Mouse (Mus musculus) adrenal gland, adult 18-20 months (tissue): ENCODE results near the gene Slc25a54. TPM values are rescaled to one million over a fixed set of nuclear protein-coding genes. Genes with fewer than 3 reads are reported as not detected.

Experiments
- DNase-seq, 2 experiments: peaks; one replicate each; pipeline ENCODE4 v3.0.0; 2021 to 2022; ENCODE audit warnings: low spot score in 2 of 2
- long read RNA-seq, 2 experiments: library from polyadenylated mRNA; stranded (forward); transcript quantifications; one replicate each; pipeline ENCODE4 v2.0.0; 2021
- total RNA-seq, 2 experiments: library from RNA; stranded (reverse); gene quantifications; 1 replicate in 1 of 2; 2 replicates in 1 of 2; pipeline ENCODE4 v1.2.3; 2021

The Slc25a54 gene
- total RNA-seq: not detected
- long read RNA-seq, experiment 1: 0 reads
- long read RNA-seq, experiment 2: 0 reads

DNA sequence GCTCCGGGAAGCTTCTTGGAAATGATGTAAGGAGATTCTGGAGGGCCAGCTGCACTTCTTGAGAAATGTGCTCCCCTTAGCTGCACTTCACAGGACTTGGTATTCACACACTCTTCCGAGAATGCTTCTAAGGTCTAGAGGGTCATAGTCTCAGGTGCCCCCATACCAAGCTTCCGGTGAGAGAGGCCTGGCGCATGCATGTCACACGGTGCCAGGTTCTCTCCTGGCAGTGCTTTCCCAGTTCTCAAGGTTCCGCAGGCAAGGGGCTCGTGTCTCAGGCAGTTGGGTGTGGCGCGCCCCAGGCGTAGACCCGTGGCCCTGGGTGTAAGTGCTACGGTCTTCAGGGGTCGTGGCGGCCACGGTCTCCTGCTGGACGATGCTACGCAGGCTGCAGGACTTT is at the start of gene Slc25a54:
Gene Slc25a54, plus strand, starts transcription at position 301 of the 400 bp plus-strand sequence.
- no peak for DNase-seq

DNA sequence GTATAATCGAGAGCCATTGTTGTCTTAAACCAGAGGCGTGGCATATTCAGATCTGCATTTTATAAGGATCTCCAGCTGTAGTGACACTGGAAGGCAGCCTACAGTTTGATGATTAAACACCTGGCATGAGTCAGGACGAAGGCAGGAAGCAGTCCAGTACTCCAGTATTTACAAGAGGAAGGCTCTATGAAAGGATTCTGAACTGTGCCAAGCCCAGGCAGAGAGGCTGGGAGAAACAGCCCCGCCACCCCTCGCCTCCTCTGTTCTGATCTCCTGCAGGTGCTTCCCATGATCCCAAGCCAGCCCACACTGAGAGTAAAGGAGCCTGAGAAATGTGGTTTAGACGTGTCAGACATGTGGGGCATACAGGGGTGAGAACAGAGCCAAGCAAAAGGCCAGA is 49.5 kb upstream of the Slc25a54 start:
- no peak for DNase-seq

DNA sequence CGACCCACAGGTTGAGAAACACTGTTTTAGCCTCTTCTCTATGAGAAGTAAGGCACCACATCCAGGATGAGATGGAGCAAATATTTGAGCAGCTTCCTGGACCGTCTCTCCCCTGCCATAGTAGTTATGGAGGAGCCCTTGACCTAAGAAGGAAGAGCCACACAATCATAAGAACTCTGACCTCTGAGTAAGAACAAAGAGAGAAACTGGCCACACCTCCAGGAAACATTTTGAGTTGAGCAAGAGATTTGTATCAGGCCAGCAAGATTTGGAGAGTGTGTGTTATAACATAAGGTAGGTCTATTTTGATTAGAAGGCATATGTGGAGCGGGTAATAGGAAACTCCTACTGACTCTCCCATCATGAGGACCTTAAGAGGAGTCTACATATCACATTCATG is 48.6 kb upstream of the Slc25a54 start:
- no peak for DNase-seq

DNA sequence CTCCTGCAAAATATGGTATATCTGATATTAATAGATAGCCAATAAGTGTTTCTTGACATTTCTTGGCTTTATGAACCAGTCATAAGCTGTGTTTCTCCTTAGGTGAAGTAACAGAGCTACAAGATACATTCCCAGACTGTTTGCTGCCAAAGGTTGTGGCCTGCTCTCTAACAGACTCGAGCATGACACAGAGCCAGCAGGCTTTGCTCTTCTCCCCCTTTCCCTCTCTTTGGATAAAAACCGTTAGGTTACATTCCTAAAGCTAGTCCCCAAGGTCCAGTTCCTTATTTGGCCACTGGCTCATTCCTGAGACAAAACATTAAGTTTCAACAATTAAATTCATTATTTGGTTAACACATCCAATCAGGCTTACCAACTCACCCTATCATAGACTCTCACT is 48.0 kb upstream of the Slc25a54 start:
- no peak for DNase-seq

DNA sequence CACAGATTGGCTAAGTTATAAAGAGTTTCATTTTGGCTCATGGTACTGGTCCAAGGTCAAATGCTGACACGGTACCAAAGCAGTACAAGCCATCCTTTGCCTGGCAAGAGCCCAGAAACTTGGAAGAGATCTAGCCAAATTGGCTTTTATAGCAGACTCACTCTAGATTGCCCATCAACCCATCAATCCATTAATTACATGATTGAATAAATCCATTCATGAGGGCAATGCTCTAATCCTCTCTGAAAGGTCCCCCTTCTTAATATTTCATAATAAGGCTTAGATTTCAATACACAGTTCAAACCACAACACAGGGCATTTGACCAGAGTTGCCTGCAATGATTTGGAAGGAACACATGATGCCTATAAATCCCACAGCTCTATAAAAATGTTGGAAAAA is 45.9 kb upstream of the Slc25a54 start:
- DNase-seq: no peak

DNA sequence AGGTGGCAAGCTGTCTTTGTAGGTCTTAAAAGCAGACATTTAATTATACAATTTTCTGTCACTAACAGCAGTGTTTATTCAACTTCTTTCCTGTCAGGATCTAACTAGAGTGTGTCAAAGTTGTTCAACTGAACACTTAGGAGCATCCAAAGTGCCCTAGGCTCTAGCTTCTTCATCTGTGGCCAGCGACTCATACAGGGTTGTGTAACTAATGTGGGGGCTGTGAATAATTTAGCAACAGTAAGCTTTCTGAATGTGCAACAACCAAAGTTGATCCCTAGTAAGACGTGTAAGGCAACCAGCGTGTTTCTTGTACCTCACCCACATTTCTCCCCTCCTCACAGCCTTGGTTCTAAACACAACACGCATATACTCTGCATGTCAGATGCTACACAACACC is 39.4 kb upstream of the Slc25a54 start:
- no peak for DNase-seq

DNA sequence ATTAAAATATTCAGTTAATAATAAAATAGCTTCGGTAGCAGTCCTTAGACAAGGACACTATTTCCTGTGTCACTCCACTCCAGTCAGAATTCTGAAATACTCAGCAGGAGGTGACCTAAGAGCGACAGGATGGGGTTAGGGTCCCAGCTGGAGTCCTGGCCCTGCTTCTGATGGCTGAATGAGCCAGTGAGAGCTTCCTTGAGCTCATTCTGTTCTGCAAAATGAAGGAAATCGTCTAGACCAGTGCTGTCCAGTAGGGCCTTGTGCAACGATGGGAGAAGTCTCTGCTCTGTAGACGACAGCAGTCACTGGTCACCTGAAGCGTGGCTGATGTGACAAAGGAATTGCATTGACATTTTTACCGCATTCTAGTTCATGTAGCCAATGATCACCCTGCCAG is 36.9 kb upstream of the Slc25a54 start:
- no peak for DNase-seq

DNA sequence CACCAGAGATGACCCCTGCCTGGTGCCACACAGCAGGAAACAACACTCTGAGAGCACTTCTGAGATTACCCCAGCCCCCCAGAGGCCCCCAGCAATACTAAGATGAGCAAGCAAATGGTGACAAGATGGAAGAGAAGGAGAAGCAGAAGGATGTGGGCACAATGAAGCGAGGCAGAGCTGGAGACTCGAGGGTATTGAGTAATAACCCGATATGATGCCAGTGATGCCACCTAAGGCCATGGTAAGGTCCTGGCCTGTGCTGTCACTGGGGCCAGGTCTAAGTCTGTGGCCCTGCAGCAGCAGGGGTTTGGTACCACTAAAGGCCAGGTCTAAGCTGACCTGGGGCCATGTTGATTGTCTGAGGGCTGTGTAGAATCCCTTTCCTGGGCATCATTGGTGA is 33.8 kb upstream of the Slc25a54 start:
- no peak for DNase-seq

DNA sequence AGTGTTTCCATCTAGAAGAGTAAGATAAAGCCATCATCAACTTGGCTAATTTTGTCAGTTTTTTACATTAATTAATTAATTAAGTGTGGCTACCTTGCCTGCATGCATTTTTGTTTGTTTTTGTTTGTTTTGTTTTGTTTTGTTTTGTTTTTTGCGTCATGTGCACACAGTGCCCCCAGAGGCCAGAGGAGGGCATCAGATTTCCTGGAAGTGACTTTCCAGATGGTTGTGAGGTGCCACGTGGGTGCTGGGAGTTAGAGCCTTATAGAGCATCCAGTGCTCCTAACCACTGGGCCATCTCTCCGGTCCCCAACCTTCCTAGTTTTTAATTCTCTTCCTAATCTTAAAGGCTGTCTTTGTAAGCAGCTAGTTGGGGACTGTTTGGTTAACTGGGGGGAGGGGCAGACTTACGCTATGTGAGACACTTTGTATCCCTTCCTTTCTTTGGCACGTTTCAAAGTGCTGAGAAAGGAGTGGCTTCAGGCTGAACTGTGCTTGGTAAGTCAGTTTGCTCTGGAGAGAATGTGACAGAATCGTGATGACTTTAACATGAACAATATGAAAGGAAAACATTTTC is 32.5 kb upstream of the Slc25a54 start:
- no peak for DNase-seq

DNA sequence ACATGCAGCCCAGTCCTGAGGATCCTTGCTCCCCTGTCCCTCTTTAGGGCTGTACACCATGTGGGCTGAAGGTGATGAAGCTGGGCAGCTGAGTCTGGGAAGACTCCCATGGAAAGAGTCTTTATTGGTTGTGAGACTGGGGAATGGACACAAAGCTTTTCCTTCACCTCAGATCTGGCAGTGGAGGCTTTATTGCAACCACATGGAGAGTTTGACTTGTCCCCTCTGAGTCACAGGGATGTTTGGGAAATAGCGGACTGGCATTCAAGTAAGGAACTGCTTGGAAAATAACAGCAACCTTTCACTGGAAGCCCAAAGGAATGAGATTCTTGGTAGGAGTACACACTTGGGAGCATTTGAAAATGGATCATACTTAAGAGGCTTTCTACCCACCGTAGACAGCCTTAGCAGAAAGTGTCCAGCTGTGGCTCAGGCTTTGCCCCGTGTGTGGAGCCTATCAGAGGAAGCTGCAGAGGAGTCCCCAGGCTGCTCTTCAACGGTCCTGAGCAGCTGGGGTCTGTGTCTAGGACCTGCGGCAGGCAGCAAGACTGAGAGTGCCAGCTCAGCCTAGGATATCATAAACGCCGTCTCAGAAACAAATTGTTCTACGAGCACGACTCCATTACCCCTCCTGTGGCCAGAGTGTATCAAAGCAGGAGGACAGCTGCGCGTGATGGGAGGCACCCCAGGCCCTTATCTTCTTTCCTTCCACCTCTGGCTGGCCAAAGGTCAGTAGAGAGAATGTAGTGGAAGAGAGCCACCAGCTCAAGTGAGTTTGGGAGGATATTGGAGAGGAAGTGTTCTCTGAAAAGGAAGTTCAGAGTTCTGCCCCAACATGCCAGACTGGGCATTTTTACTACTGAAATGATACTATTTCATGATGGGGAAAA is 29.0 kb upstream of the Slc25a54 start:
- DNase-seq: no peak

DNA sequence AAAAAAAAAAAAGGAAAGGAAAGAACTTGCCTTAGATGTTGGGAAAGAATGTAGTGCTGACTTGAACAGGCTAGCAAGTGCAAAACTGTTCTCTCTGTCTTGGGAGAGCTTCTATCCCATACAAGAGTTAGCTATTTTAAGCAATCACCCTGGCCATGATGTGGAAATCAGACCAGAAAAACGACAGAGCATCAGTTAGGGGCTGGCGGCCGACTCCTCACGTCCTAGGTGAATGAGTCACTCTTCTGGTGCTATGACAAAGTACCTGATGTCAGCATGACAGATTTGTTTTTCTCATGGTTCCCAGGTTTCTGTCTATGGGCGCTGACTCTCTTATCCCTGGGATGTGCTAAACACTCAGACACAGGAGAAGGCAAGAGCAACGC is 28.3 kb upstream of the Slc25a54 start:
- DNase-seq: no peak

DNA sequence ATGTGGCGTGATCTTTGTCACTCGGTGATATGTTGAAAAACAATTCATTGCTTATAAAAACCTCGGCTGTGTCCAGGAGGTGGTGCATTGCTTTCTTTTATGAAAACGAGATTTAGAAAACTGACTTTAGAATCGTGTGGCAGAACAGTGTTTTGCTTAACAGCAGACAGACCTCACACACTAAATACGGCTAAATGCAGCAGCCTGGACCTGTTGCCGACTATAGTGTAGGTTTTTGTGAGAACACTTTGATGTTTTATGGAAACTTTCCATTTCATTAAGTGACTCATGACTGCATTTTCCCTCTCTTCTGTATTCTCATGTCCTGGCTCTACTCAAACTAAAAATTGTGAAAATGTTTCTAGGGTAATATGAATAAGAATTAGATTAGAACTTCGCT is 20.4 kb upstream of the Slc25a54 start:
- DNase-seq: no peak

DNA sequence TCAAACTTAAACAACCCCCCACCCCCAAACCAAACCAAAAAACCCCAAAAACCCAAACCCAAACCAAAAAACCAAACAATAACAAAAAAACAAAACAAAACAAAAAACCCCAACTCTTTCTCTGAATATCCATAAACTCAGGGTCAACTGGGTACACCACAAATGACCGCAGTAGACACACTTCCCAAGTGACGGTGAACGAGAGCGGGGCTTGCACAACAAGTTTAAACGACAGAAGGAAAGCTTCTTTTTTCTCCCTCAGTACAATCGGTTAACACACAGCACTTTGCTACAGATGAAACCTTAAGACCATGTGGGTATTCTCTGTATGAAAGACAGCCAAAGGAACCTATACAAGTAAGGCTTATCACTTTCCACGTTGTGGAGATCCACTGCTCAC is 17.9 kb upstream of the Slc25a54 start:
- no peak for DNase-seq

DNA sequence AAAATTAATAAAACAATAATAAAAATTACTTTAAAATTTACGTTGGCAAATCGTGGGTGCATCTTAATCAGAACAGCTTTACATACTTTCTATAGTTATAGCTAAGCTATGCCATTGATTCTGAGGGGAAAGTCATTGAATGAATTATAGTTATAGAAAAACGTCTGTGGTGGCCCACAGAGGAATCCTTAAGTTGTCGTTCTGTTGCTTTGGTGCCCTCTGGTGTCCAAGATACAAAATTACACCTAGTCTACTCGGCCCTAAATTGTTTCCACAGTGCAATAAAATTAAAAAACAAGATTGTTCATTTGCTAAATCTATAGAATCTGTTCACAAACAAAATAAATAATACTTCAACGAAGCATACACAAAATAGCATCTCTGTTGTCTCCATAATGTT is 17.3 kb upstream of the Slc25a54 start:
- peak in 1 of 2 experiments; percentile 26 for DNase-seq

DNA sequence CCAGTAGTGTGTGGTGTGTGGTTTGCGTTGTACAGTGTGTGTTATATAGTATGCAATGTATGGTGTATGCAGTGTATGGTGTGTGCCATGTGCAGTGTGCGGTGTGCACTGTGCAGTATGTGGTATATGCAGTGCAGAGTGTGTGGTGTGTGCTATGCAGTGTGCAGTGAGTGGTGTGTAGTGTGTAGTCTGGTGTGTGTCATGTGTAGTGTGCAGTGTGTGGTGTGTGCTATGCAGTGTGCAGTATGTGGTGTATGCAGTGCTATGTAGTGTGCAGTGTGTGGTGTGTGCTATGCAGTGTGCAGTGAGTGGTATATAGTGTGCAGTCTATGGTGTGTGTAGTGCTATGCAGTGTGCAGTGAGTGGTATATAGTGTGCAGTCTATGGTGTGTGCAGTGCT is 4.1 kb downstream of the Slc25a54 start:
- no peak for DNase-seq

DNA sequence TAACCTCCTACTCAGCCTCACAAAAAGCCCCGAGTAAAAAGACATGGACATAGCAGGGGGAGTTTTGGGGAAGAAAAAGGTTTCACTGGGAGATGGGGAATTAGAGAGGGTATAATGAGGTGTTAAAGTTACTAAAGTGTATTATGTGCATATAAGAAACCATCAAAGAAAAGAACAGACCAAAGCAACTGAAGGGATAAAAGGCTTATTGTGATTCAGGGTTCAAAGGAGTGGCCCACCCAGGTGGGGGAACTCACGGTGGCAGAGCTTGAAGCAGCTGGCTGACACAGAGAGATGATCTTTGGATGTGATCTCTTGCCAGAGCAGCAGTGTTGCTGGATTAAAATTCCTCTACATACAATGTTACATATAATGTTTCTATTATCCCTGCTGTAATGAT is 8.2 kb downstream of the Slc25a54 start:
- DNase-seq: no peak

DNA sequence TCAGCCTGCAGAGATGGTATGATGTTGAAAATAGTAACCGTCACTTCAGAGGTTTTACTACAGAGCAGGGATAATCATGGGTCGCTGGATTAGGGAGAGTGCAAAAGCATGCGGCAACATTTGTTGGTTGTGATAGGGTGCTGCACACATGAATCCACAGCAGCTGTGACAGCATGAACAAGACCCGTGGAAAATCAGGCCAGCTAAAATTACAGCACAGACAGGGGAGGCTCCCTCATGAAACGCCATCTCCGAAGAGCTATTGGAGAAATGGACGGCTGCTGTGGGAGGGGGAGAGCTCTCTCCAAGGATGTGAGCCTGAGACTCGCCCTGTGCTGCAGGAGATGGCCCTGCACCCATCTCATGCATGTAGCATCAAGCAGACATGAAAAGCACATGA is 24.4 kb downstream of the Slc25a54 start:
- DNase-seq: no peak

DNA sequence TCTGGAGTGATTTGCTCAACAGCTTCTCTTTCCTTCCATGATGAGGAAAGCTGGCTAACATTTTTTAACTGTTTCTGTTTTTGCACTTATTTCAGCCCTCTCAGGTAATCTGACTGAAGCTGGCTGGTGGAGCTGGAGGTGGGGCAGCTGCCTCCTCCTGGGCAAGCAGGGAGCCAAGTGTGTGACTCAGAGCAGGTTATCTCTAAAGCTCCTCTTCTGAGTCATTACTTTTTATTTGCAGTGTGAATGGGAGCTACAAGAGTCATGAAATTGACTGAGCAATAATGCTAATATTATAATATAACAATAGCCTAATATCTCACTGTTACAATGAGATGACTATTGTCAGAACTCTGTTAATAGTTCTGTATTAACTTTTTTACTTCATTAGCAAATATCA is 36.9 kb downstream of the Slc25a54 start:
- DNase-seq: no peak

DNA sequence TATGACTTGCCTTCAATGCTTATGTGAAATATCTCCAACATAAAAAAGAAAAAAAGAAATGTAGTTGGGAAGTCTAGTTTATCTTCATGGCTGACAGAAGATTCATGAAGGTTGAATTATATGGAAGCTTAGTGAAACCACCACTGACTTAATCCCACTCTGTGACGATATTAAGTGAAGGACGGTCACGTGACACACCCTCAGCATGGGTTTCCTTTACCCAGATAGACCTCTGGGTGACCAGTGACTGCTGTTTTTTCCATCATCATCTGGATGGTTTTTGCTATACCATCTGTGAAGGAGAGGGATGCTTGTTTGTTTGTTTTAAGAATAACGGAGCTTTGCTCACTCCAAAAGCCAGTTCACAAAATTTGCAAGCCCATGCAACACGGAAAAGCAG is 39.3 kb downstream of the Slc25a54 start:
- DNase-seq: no peak

DNA sequence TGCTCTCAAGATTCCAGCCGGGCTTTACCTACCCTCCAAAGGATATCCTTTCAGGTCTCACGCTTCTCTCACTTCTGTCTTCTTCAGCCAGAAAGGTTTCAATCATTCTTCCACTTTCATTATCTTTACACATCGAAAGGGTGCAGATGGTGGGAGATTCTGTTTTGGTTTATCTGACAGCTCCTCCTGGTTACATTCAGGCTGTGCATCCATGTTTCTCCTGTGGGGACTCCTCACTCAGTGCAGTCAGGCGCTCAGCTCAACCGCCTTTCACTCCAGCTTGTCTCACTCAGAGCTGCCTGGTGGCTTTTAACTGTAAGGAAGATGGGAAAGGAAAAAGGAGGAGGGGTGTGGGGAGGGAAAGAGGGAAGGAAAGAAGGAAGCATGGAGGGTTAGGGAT is 39.7 kb downstream of the Slc25a54 start:
- DNase-seq: no peak

DNA sequence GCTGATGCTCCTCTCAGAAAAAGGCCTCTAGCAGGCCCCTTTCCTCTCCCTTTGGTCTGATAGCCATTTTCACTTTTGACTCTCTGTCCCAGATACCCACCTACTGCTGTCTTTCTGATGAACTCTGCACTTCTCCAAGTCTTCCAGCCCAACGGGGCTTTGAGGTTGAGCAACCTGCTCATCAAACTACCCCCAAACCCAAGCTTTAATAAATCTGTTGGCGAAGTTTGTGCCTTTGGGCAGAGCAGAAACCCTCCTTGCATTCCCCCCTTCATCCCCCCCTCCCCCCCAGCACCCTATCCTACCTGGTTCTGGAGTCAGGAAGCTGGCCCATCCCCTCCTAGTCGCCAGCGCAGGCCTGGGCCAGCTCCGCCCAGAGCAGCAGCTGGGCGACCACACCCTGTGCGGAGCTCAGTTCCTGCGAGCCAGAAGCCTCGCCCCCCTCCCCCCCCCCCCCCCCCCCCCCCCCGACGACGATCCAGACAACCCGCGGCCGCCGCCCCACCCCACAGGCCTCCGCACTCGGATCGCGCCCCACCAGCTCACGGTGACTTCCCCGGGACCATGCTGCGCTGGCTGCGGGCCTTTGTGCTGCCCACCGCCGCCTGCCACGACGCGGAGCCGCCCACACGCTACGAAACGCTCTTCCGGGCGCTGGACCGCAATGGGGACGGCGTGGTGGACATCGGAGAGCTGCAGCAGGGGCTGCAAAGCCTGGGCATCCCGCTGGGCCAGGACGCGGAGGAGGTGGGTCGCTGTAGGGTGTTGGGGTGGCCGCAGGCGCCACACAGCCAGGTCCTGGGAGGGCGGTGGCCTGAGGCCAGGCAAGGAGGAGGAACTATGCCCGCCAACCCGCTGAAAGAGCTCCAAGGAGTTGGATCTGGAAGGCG is 42.6 kb downstream of the Slc25a54 start, which contains the start of gene Slc25a24:
Gene Slc25a24, plus strand, starts transcription at position 509 of the 890 bp plus-strand sequence.
- DNase-seq: peak; percentile 60 to 63

DNA sequence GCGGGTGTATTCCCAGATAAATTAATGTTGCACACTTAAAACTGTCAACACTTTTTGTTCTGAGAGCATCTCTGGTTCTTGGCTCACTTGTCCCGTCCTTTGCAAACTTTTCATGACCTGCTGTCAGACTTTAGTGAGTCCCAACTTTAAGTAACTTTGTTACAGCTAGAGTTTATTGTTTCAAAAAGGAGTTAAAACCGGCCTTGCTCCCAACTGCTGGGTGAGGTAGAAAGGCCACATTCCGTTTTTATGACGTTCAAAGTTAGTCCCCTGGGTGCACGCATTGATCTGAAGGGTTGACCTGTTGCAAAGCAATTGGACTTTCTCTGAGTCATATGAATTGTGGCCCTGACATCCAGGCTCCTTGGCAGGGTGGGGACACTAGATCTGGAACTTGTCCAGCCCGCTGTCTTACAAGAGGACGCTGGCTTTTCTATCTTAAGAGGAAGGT is 43.3 kb downstream of the Slc25a54 start:
- peak; percentile 44 to 70 for DNase-seq
